Comparison of ENCODE assay signal across 16 mouse cellular contexts in the genomic region with DNA sequence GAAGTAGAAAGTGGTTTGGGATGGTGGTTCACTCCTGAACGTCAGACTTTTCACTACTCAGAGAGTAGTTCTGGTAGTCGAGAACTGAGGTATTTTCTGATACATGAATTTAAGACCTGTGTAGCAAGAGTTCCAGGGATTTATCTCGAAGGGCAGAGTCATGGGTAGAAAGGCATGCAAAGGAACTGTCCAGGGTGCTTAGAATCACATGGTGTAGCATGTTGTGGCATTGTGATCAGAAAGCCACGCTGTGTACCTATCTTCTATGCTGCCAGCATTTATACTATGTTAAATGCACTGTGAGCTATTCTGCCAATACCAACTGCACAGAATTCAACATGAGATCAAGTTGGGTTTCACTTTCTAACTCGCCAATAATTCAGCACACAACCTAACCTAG.
DNase-seq lines count a peak whose midpoint lies in the region; ATAC-seq lines count a peak whose summit lies in the region.
"Had no signal": no experiment of that assay in that cellular context is flagged by ENCODE, and none has a peak within 500 bp of the region (broad histone marks: within the 10 kb centered on the region; RNA-seq: fewer than 3 reads in every experiment).

No protein-coding gene starts in this region.

- H3K36me3 ChIP-seq in kidney, embryonic 16.5 days (ENCODE audit: insufficient read depth, low read length) = no peaks in the 10 kb centered on the region
- H3K36me3 ChIP-seq in splenic B cell, adult 2 months (ENCODE audit: control insufficient read depth, insufficient read depth, low read length, poor library complexity, severe bottlenecking) = no peaks in the 10 kb centered on the region
- H3K36me3 ChIP-seq: embryonic facial prominence, embryonic 12.5 days; forebrain, embryonic 12.5 days; G1E had no signal

- DNase-seq in kidney, adult 9 months = no peak
- peak; percentile 20 for DNase-seq in thymus, postnatal 14 days
- no peak for DNase-seq in thymus, postnatal 36 days
- peak; percentile 65 for DNase-seq in embryo, embryonic 10.5 days (ENCODE audit: low spot score)
- peak; percentile 15 for DNase-seq in splenic B cell, adult 2 months (ENCODE audit: low read depth, low spot score)
- DNase-seq in left cerebral cortex, postnatal 14 days (ENCODE audit: low spot score in 2 of 2) = no peak
- DNase-seq: adrenal gland, adult 2 months; gastrocnemius, postnatal 36 days; liver had no signal

- H3K9ac ChIP-seq in kidney, embryonic 16.5 days (replicated peaks; ENCODE audit: low read length) = no peak overlapping the region
- H3K9ac ChIP-seq: embryonic facial prominence, embryonic 12.5 days; forebrain, embryonic 12.5 days had no signal

- no peak overlapping the region for H3K4me2 ChIP-seq in kidney, embryonic 16.5 days (replicated peaks; ENCODE audit: low read depth, low read length)
- H3K4me2 ChIP-seq: embryonic facial prominence, embryonic 12.5 days; forebrain, embryonic 12.5 days had no signal

- no peaks in the 10 kb centered on the region for H3K4me1 ChIP-seq in kidney, embryonic 16.5 days (ENCODE audit: insufficient read depth, low read length)
- H3K4me1 ChIP-seq: forebrain, embryonic 12.5 days had no signal

- intact Hi-C loops in left cerebral cortex, postnatal 14 days (cut with DNase I) = no loop called here

- H3K27ac ChIP-seq in kidney, embryonic 16.5 days (ENCODE audit: low read length) = no peak overlapping the region
- H3K27ac ChIP-seq: embryonic facial prominence, embryonic 12.5 days; forebrain, embryonic 12.5 days; macrophage had no signal

- ATAC-seq in kidney, embryonic 16.5 days (ENCODE audit: low FRiP score, low TSS enrichment) = peak; percentile 57; the same call in 1 of the 2 replicates
- no peak for ATAC-seq in frontal cortex, adult (ENCODE audit: low TSS enrichment)
- ATAC-seq: inflammation-experienced regulatory T-cells, adult 6 months had no signal

- no peak overlapping the region for H3K4me3 ChIP-seq in kidney, embryonic 16.5 days (ENCODE audit: low read length)
- H3K4me3 ChIP-seq: embryonic facial prominence, embryonic 12.5 days; forebrain, embryonic 12.5 days had no signal

- H3K27me3 ChIP-seq in kidney, embryonic 16.5 days (ENCODE audit: insufficient read depth, low read length) = no peaks in the 10 kb centered on the region
- no peaks in the 10 kb centered on the region for H3K27me3 ChIP-seq in splenic B cell, adult 2 months (ENCODE audit: control insufficient read depth, insufficient read depth, low read length, poor library complexity, severe bottlenecking)
- H3K27me3 ChIP-seq: embryonic facial prominence, embryonic 12.5 days; forebrain, embryonic 12.5 days had no signal

- WGBS in kidney, embryonic 16.5 days = 69% methylated on average over 5 of the region's 5 CpGs

- H3K9me3 ChIP-seq in kidney, embryonic 16.5 days (ENCODE audit: low read length) = no peaks in the 10 kb centered on the region
- H3K9me3 ChIP-seq: embryonic facial prominence, embryonic 12.5 days; forebrain, embryonic 12.5 days; G1E had no signal

Comparison
In these comparisons a context has a peak if more than half of its experiments do, and no peak if none do; other contexts are left out.
1. DNase-seq: peak in thymus, postnatal 14 days (single experiment), embryo, embryonic 10.5 days (single experiment) and splenic B cell, adult 2 months (single experiment); none in kidney, adult 9 months (single experiment), thymus, postnatal 36 days (0 of 2) and left cerebral cortex, postnatal 14 days (0 of 2).